Mouse (Mus musculus): ENCODE measurements around the gene Sugp2. TPM values are rescaled to one million over a fixed set of nuclear protein-coding genes. Genes with fewer than 3 reads are reported as not detected.
A peak's percentile ranks its signal among the peaks of the same experiment; 100 is the strongest.
"Not testable (repeated sequence)": the region's sequence is repeated elsewhere in the genome, so short reads cannot be mapped to it uniquely, and the experiment has no call there.

The Sugp2 gene
- polyA plus RNA-seq, 1 experiment from 2014 or later: 75.8 TPM

- WGBS: 72% methylated on average over 1 of the region's 1 CpGs
- H3K27me3 ChIP-seq: peaks cover 19% of the 10 kb centered on the region
- peaks cover 11% of the 10 kb centered on the region for H3K4me1 ChIP-seq
- no peak for ATAC-seq (ENCODE audit: low FRiP score)
- peak overlapping the region; percentile 62 for H3K4me3 ChIP-seq
- peak overlapping the region; percentile 91 for H3K4me2 ChIP-seq (replicated peaks)
- peak overlapping the region; percentile 73; the same call in 1 of the 2 replicates for H3K9ac ChIP-seq
- H3K9me3 ChIP-seq (replicated peaks): no peaks in the 10 kb centered on the region
- no peak overlapping the region for H3K27ac ChIP-seq
- no peaks in the 10 kb centered on the region for H3K36me3 ChIP-seq
These were observed 22.8 kb upstream of the Sugp2 start for GRCm38 (mm10) chr8:70211275-70211674.

- peak overlapping the region; percentile 62 for H3K4me3 ChIP-seq
- peak overlapping the region; percentile 91 for H3K4me2 ChIP-seq (replicated peaks)
- H3K36me3 ChIP-seq: no peaks in the 10 kb centered on the region
- H3K9ac ChIP-seq: peak overlapping the region; percentile 73
- H3K27me3 ChIP-seq: peaks cover 21% of the 10 kb centered on the region
- peaks cover 11% of the 10 kb centered on the region for H3K4me1 ChIP-seq
- H3K27ac ChIP-seq: no peak overlapping the region; the same call in 1 of the 2 replicates
- 5% methylated on average over 29 of the region's 31 CpGs for WGBS
- ATAC-seq (ENCODE audit: low FRiP score): no peak; the same call in 1 of the 2 replicates
- no peaks in the 10 kb centered on the region for H3K9me3 ChIP-seq (replicated peaks)
These were observed 22.3 kb upstream of the Sugp2 start for GRCm38 (mm10) chr8:70211726-70212111.

- Histone ChIP-seq H3K9me3 (replicated peaks) (no peaks in the 10 kb centered on the region), H3K27ac (peak within 1 kb of the TSS; percentile 70), H3K27me3 (peaks cover 21% of the 10 kb centered on the region), H3K4me3 (peak within 1 kb of the TSS; percentile 62), H3K4me2 (replicated peaks) (peak within 1 kb of the TSS; percentile 91), H3K4me1 (peaks cover 11% of the 10 kb centered on the region), H3K9ac (peak within 1 kb of the TSS; percentile 73), H3K36me3 (no peaks in the 10 kb centered on the region)
- peak; percentile 99 for ATAC-seq (ENCODE audit: low FRiP score)
- under 1% methylated on average over 66 of the region's 66 CpGs for WGBS
These were observed 21.6 kb upstream of the Sugp2 start, which contains the start of gene Slc25a42 for GRCm38 (mm10) chr8:70212112-70213055. TSS of gene Slc25a42 (minus strand) at chr8:70212305.

- Histone ChIP-seq H3K27me3 (peaks cover 24% of the 10 kb centered on the region), H3K4me1 (peaks cover 11% of the 10 kb centered on the region), H3K4me3 (no peak overlapping the region), H3K9me3 (replicated peaks) (no peaks in the 10 kb centered on the region), H3K36me3 (no peaks in the 10 kb centered on the region), H3K9ac (no peak overlapping the region), H3K27ac (no peak overlapping the region), H3K4me2 (replicated peaks) (no peak overlapping the region)
- WGBS: 75% methylated on average over 3 of the region's 3 CpGs
- no peak for ATAC-seq (ENCODE audit: low FRiP score)
These were observed 19.6 kb upstream of the Sugp2 start for GRCm38 (mm10) chr8:70214411-70214810.

GRCm38 (mm10) chr8:70215092-70215491, 18.9 kb upstream of the Sugp2 start:
- ATAC-seq (ENCODE audit: low FRiP score): no peak
- no peaks in the 10 kb centered on the region for H3K9me3 ChIP-seq (replicated peaks)
- WGBS: 85% methylated on average over 5 of the region's 5 CpGs
- no peak overlapping the region for H3K4me2 ChIP-seq (replicated peaks)
- H3K4me3 ChIP-seq: no peak overlapping the region
- H3K36me3 ChIP-seq: no peaks in the 10 kb centered on the region
- no peak overlapping the region for H3K27ac ChIP-seq
- peaks cover 11% of the 10 kb centered on the region for H3K4me1 ChIP-seq
- H3K9ac ChIP-seq: no peak overlapping the region
- peaks cover 20% of the 10 kb centered on the region for H3K27me3 ChIP-seq

GRCm38 (mm10) chr8:70216161-70216560, 17.9 kb upstream of the Sugp2 start:
- not testable (repeated sequence) for H3K27ac ChIP-seq; H3K36me3 ChIP-seq; H3K4me1 ChIP-seq; H3K4me2 ChIP-seq (replicated peaks); H3K9ac ChIP-seq; H3K9me3 ChIP-seq (replicated peaks); ATAC-seq (ENCODE audit: low FRiP score); H3K4me3 ChIP-seq
- whole genome bisulfite sequencing: 83% methylated on average over 3 of the region's 3 CpGs
- H3K27me3 ChIP-seq: peaks cover 10% of the 10 kb centered on the region; the same call in 1 of the 2 replicates

- WGBS: 73% methylated on average over 1 of the region's 1 CpGs
- Histone ChIP-seq H3K9ac (no peak overlapping the region), H3K27ac (no peak overlapping the region), H3K4me3 (no peak overlapping the region), H3K36me3 (peaks cover 6% of the 10 kb centered on the region), H3K27me3 (peaks cover 6% of the 10 kb centered on the region; the same call in 1 of the 2 replicates), H3K9me3 (replicated peaks) (no peaks in the 10 kb centered on the region), H3K4me2 (replicated peaks) (no peak overlapping the region), H3K4me1 (peaks cover 6% of the 10 kb centered on the region)
- ATAC-seq (ENCODE audit: low FRiP score): no peak
These were observed 17.5 kb upstream of the Sugp2 start for GRCm38 (mm10) chr8:70216566-70216965.

GRCm38 (mm10) chr8:70217441-70217840, 16.6 kb upstream of the Sugp2 start:
- Histone ChIP-seq H3K4me3 (no peak overlapping the region), H3K36me3 (peaks cover 14% of the 10 kb centered on the region), H3K4me2 (replicated peaks) (no peak overlapping the region), H3K4me1 (peaks cover 4% of the 10 kb centered on the region), H3K27me3 (peaks cover 6% of the 10 kb centered on the region; the same call in 1 of the 2 replicates), H3K27ac (no peak overlapping the region), H3K9me3 (replicated peaks) (no peaks in the 10 kb centered on the region), H3K9ac (no peak overlapping the region)
- no peak for ATAC-seq (ENCODE audit: low FRiP score)

GRCm38 (mm10) chr8:70219107-70219684, 14.8 kb upstream of the Sugp2 start:
- Histone ChIP-seq H3K4me3 (no peak overlapping the region), H3K27me3 (peaks cover 6% of the 10 kb centered on the region; the same call in 1 of the 2 replicates), H3K9me3 (replicated peaks) (no peaks in the 10 kb centered on the region), H3K4me1 (no peaks in the 10 kb centered on the region), H3K36me3 (peaks cover 32% of the 10 kb centered on the region), H3K4me2 (replicated peaks) (no peak overlapping the region), H3K9ac (no peak overlapping the region), H3K27ac (no peak overlapping the region)
- WGBS: 56% methylated on average over 5 of the region's 5 CpGs
- no peak for ATAC-seq (ENCODE audit: low FRiP score)

- Histone ChIP-seq H3K27ac (no peak overlapping the region), H3K36me3 (peaks cover 43% of the 10 kb centered on the region), H3K4me2 (replicated peaks) (no peak overlapping the region), H3K27me3 (peaks cover 6% of the 10 kb centered on the region; the same call in 1 of the 2 replicates), H3K9ac (no peak overlapping the region), H3K4me3 (no peak overlapping the region), H3K9me3 (replicated peaks) (no peaks in the 10 kb centered on the region), H3K4me1 (no peaks in the 10 kb centered on the region)
- no peak for ATAC-seq (ENCODE audit: low FRiP score)
- WGBS: 76% methylated on average over 8 of the region's 8 CpGs
These were observed 13.7 kb upstream of the Sugp2 start for GRCm38 (mm10) chr8:70220236-70220840.

- 92% methylated on average over 3 of the region's 3 CpGs for WGBS
- Histone ChIP-seq H3K27me3 (peaks cover 6% of the 10 kb centered on the region; the same call in 1 of the 2 replicates), H3K4me3 (no peak overlapping the region), H3K9me3 (replicated peaks) (no peaks in the 10 kb centered on the region), H3K4me1 (no peaks in the 10 kb centered on the region), H3K4me2 (replicated peaks) (no peak overlapping the region), H3K9ac (no peak overlapping the region), H3K36me3 (peaks cover 48% of the 10 kb centered on the region), H3K27ac (no peak overlapping the region)
- no peak for ATAC-seq (ENCODE audit: low FRiP score)
These were observed 13.1 kb upstream of the Sugp2 start for GRCm38 (mm10) chr8:70220911-70221310.

GRCm38 (mm10) chr8:70222041-70222440, 12.0 kb upstream of the Sugp2 start:
- WGBS: 94% methylated on average over 12 of the region's 12 CpGs
- H3K27me3 ChIP-seq: 0 out of 2 replicates have a peak, but pooled peaks cover 3% of the 10 kb centered on the region
- ATAC-seq (ENCODE audit: low FRiP score): no peak
- H3K9me3 ChIP-seq (replicated peaks): no peaks in the 10 kb centered on the region
- peaks cover 52% of the 10 kb centered on the region for H3K36me3 ChIP-seq
- H3K4me3 ChIP-seq: no peak overlapping the region
- no peak overlapping the region for H3K4me2 ChIP-seq (replicated peaks)
- no peaks in the 10 kb centered on the region for H3K4me1 ChIP-seq
- no peak overlapping the region for H3K27ac ChIP-seq
- no peak overlapping the region for H3K9ac ChIP-seq
